Mouse (Mus musculus) forebrain, embryonic 11.5 days (tissue): ENCODE measurements around the gene Sp3. TPM values are rescaled to one million over a fixed set of nuclear protein-coding genes. Genes with fewer than 3 reads are reported as not detected.
"Not testable (repeated sequence)": the region's sequence is repeated elsewhere in the genome, so short reads cannot be mapped to it uniquely, and the experiment has no call there.

Experiments used
- ATAC-seq: fragments of 200-750 bp; cut with Nextera tagmentation; replicated peaks from 2 replicates; pipeline ENCODE4 v1.8.0; 2017; ENCODE audit warnings: moderate TSS enrichment; ENCODE audit not compliant: low FRiP score
- DNase-seq: peaks from one replicate; pipeline ENCODE4 v3.0.0-alpha.2; 2017; ENCODE audit warnings: low spot score
- H3K27ac ChIP-seq: fragments of 300-500 bp; sonication (generic); 2 replicates; pipeline ENCODE4 v1.5.1; 2014; ENCODE audit warnings: low read depth, low read length
- H3K27me3 ChIP-seq: fragments of 300-500 bp; sonication (generic); 2 replicates; pipeline ENCODE4 v1.6.1; 2014; ENCODE audit warnings: mild to moderate bottlenecking, low read length, mixed read lengths; ENCODE audit not compliant: control insufficient read depth, insufficient read depth
- H3K36me3 ChIP-seq: fragments of 300-500 bp; sonication (generic); 2 replicates; pipeline ENCODE4 v1.6.1; 2014; ENCODE audit warnings: mild to moderate bottlenecking, low read length, moderate library complexity, mixed read lengths; ENCODE audit not compliant: control insufficient read depth, insufficient read depth
- H3K4me1 ChIP-seq: fragments of 300-500 bp; sonication (generic); replicated peaks from 2 replicates; pipeline ENCODE4 v1.6.1; 2014; ENCODE audit warnings: low read length, mixed read lengths; ENCODE audit not compliant: control insufficient read depth, insufficient read depth
- H3K4me2 ChIP-seq: fragments of 300-500 bp; sonication (generic); 2 replicates; pipeline ENCODE4 v1.6.1; 2014; ENCODE audit warnings: low read depth, mild to moderate bottlenecking, low read length, moderate library complexity, mixed read lengths; ENCODE audit not compliant: severe bottlenecking
- H3K4me3 ChIP-seq: fragments of 300-500 bp; sonication (generic); 2 replicates; pipeline ENCODE4 v1.5.1; 2014; ENCODE audit warnings: low read depth, low read length
- H3K9ac ChIP-seq: fragments of 300-500 bp; sonication (generic); 2 replicates; pipeline ENCODE4 v1.6.1; 2014; ENCODE audit warnings: low read length
- H3K9me3 ChIP-seq: fragments of 300-500 bp; sonication (generic); 2 replicates; pipeline ENCODE4 v1.6.1; 2016; ENCODE audit warnings: low read length, mixed read lengths; ENCODE audit not compliant: control insufficient read depth
- WGBS: fragments of 180-500 bp; shearing (Covaris S2); extraction: QIAGEN DNeasy Blood & Tissue Kit; methylation state at CpG from one replicate; pipeline ENCODE4 v1.1.7; 2014; 5-methylcytosine and 5-hydroxymethylcytosine counted together
- polyA plus RNA-seq: library from polyadenylated mRNA; unstranded; fragments of >200 nt; fragmentation: Nextera tagmentation; extraction: Ambion mirVana; gene quantifications from 2 replicates; pipeline ENCODE4 v1.2.1, GENCODE M21; 2014

The Sp3 gene
- polyA plus RNA-seq = 71.5 and 74.9 TPM in 2 replicates

DNA sequence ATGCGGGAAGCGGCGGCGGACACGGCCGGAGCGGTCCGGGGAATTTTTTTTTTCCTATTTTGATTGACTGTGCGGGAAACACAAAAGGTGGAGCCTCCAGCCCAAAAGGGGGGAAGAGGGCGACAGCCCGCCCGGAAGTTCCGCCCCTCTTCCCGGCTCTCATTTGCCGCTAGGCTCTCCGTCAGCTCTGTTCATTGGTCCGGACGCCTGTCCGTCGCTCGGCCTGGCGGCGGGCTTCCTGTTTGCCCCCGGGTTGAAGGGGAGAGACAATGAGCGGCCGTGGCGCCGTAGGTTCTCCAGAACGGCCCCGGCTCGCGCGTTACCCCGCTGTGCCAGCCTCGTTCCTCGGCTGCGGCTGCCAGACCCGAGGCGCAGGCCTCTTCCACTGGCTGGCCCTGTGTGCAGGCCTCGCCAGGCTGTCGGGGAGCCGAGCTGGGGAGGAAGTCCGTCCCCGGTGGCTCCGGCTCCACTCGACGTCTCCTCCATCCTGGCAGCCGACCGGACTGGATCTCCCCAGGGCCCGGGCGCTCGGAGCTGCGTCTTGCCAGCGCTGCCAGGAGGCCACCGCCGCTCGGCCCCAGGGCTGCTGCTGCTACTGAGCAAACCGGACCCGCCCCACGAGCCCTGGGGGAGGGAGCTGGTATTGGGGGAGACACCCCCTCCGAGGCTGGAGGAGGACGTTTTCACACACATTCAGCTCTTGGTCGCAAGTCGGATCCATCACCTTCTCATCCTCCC, at the start of gene Sp3:
Gene Sp3, minus strand, starts transcription at position 110 of the 738 bp plus-strand sequence.
- H3K9me3 ChIP-seq = no peaks in the 10 kb centered on the region
- peak within 1 kb of the TSS; percentile 100 for H3K27ac ChIP-seq
- under 1% methylated on average over 64 of the region's 64 CpGs for WGBS
- H3K4me3 ChIP-seq = peak within 1 kb of the TSS; percentile 100
- H3K9ac ChIP-seq = peak within 1 kb of the TSS; percentile 100
- no peaks in the 10 kb centered on the region for H3K27me3 ChIP-seq
- H3K4me2 ChIP-seq = peak within 1 kb of the TSS; percentile 70
- no peaks in the 10 kb centered on the region for H3K36me3 ChIP-seq
- peak; percentile 90 for ATAC-seq
- DNase-seq = peak; percentile 98
- H3K4me1 ChIP-seq = no peaks in the 10 kb centered on the region; the same call in 1 of the 2 replicates

DNA sequence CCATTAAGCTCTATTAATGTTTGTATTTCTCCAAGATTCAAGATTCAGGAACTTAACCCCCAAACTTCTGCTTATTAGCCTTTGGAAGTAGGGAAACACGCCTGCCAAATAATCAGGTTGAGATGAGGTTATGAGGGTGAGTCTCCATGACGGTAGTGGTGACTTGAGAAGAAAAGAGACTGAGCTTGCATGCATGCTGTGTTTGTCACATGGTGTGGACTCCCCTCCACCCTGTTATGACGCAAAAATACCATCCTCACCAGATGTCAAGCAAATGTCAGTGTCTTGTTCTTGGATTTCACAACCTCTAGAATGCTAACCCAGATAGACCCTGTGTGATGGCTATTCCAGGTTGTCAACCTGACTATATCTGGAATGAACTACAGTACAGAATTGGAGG, 49.6 kb upstream of the Sp3 start:
- WGBS = 91% methylated on average over 3 of the region's 3 CpGs
- DNase-seq = no peak
- H3K9ac ChIP-seq = no peak overlapping the region
- no peaks in the 10 kb centered on the region for H3K36me3 ChIP-seq
- H3K4me1 ChIP-seq = no peaks in the 10 kb centered on the region
- no peaks in the 10 kb centered on the region for H3K27me3 ChIP-seq
- ATAC-seq = no peak
- no peak overlapping the region for H3K27ac ChIP-seq
- H3K4me3 ChIP-seq = no peak overlapping the region
- H3K9me3 ChIP-seq = no peaks in the 10 kb centered on the region; the same call in 1 of the 2 replicates
- H3K4me2 ChIP-seq = no peak overlapping the region

DNA sequence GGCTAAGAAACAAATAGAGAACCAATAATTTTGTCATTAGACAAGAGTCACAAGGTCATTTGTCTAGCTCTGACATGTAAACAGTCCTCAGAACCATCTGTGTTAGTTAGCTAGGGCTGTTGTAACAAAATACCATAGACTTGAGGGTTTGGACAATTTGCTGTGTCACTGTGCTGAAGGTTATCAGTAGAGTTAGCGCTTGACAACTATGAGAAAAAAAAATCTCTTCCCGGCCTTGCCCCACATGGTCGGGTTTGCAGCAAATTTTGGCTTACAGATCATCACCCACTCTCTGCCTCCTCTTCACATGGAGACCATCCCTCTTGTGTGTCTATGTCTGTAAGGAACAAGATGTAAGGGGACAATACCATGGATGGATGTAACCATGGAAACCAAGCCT, 47.8 kb upstream of the Sp3 start:
- no peak overlapping the region for H3K27ac ChIP-seq
- ATAC-seq (no peak), DNase-seq (no peak)
- H3K4me1 ChIP-seq = no peaks in the 10 kb centered on the region
- H3K4me2 ChIP-seq = no peak overlapping the region
- no peak overlapping the region for H3K4me3 ChIP-seq
- 90% methylated on average over 3 of the region's 3 CpGs for WGBS
- no peaks in the 10 kb centered on the region for H3K36me3 ChIP-seq
- H3K27me3 ChIP-seq = no peaks in the 10 kb centered on the region
- H3K9ac ChIP-seq = no peak overlapping the region
- no peaks in the 10 kb centered on the region; the same call in 1 of the 2 replicates for H3K9me3 ChIP-seq

DNA sequence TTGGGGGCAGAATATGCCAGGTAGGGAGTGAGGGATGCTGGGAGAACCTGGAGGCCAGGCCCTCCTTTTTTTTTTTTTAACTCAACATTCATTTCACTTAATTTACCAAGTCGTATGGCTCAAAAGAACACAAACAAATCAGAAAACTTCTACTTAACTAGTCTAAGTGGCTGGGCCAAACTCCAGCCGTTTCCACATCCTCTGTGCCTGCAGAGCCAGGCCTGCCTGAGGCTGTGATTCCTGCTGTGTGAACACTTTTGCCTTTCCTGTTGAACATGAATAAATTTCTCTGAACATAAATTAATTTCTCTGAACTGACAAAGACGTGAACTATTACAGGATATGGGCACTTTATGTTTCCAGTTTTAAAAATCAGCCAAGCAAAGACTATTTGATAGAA, 46.9 kb upstream of the Sp3 start:
- Histone ChIP-seq H3K4me1 (no peaks in the 10 kb centered on the region), H3K4me2 (no peak overlapping the region), H3K9me3 (no peaks in the 10 kb centered on the region; the same call in 1 of the 2 replicates), H3K4me3 (no peak overlapping the region), H3K27ac (no peak overlapping the region), H3K36me3 (no peaks in the 10 kb centered on the region), H3K9ac (no peak overlapping the region), H3K27me3 (no peaks in the 10 kb centered on the region)
- ATAC-seq (no peak), DNase-seq (no peak)
- WGBS = 70% methylated on average over 3 of the region's 3 CpGs

DNA sequence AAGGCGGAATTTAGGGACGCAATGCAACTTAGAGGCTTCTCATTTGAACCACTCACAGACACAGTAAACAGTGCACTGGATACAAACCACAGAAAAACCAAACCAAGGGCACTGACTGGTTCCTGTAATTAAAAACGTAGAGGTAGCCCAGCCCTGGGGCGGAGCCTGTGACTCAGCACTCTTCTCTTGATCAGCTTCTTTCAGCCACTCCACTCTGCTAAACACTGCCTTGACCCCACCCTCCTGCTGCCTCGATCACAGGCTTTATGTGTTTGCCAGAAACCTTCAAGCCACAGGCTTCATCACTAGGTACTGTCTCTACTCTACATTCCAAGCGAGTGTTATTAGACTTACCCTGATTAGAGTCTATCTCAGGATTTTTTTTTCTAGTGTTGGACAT, 43.6 kb upstream of the Sp3 start:
- Histone ChIP-seq H3K27me3 (no peaks in the 10 kb centered on the region), H3K36me3 (no peaks in the 10 kb centered on the region), H3K4me1 (no peaks in the 10 kb centered on the region), H3K9ac (no peak overlapping the region), H3K9me3 (no peaks in the 10 kb centered on the region), H3K27ac (no peak overlapping the region), H3K4me3 (no peak overlapping the region), H3K4me2 (no peak overlapping the region)
- ATAC-seq = no peak
- 48% methylated on average over 6 of the region's 6 CpGs for WGBS
- DNase-seq = no peak

DNA sequence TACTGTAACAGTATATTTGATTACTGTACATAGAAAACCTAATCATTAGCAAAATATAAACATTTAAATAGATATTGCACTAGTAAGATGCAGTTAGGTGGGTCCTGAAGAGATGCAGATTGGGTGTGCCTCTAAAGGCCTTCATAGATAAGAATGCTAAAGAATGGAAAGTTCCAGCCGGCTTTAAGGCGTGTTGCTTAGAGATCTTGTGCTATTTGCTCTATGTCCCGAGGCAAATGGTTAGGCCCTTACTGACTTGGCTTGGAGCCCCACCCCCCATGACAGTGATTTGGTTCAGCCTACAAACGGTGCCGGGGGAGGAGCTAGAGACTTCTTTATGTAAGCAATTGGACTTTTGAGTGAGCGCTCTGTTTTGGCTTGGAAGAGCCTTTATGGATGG, 40.8 kb upstream of the Sp3 start:
- Histone ChIP-seq H3K27me3 (no peaks in the 10 kb centered on the region), H3K27ac (no peak overlapping the region), H3K9me3 (no peaks in the 10 kb centered on the region), H3K4me2 (no peak overlapping the region), H3K4me3 (no peak overlapping the region), H3K4me1 (no peaks in the 10 kb centered on the region), H3K9ac (no peak overlapping the region), H3K36me3 (no peaks in the 10 kb centered on the region)
- no peak for DNase-seq
- ATAC-seq = no peak
- WGBS = 88% methylated on average over 6 of the region's 6 CpGs

DNA sequence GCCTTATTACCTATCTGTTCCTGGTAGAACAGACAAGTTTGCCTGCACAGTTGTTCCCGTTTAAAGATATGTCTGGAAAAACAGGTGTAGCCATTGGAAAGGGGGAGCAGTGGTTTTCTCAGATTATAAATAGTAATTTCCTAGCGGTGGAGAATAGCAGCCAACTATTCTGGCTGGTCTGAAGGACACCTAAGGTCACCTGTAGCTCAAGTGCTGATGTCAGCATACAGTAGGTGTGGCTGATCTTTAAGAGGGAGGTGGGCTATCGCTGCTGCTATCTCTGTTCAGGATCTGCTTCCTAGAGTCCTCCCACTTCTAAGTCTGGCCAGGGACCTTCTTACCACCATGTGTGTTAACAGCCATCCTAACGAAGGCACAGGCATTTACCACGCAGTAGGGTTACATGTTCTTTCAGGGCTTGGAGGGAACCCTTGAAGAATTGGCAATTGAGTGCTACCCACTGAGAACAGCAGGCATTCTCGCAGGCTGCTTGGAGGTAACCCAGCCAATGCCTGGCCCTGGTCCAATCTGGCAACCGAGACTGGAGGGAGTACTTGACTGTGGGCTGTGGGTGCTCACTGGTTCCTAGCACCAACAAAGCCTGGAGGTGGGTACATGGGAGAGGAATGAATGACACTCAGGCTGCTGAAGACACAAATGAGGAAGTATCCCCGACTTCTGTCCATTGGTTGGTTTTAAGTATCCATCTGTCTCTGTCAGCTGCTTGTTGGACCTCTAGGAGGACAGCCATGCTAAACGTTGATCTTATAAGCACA, 39.3 kb upstream of the Sp3 start:
- no peak for ATAC-seq
- DNase-seq = no peak

DNA sequence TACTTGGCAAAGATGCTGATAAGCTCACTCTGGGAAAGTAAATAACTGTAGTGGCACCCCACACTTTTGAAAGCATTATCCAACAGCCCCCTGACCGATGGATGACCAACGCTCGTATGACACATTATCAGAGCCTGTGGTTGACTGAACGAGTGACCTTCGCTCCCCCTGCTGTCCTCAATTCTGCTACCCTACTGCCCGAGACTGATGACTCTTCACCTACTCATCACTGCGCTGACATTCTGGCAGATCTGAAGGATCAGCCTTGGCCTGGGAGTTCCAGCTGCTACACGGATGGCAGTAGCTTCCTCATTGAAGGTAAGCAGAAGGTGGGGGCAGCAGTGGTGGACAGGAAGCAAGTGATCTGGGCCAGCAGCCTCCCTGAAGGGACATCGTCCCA, 33.8 kb upstream of the Sp3 start:
- not testable (repeated sequence) for H3K27me3 ChIP-seq, H3K4me3 ChIP-seq, H3K9me3 ChIP-seq, H3K36me3 ChIP-seq, H3K9ac ChIP-seq, ATAC-seq, H3K27ac ChIP-seq, DNase-seq, H3K4me1 ChIP-seq, H3K4me2 ChIP-seq
- 90% methylated on average over 9 of the region's 9 CpGs for WGBS

More for the DNA sequence above, 39.3 kb upstream of the Sp3 start:
- H3K9me3 ChIP-seq = no peaks in the 10 kb centered on the region
- H3K4me3 ChIP-seq = no peak overlapping the region
- no peaks in the 10 kb centered on the region for H3K27me3 ChIP-seq
- no peaks in the 10 kb centered on the region for H3K4me1 ChIP-seq
- no peak overlapping the region for H3K9ac ChIP-seq
- no peaks in the 10 kb centered on the region for H3K36me3 ChIP-seq
- H3K4me2 ChIP-seq = no peak overlapping the region
- 86% methylated on average over 9 of the region's 9 CpGs for WGBS
- no peak overlapping the region for H3K27ac ChIP-seq
